Mouse (Mus musculus): ENCODE measurements around the gene Rmi2.

Gene Rmi2

GRCm38 (mm10) chr16:10925591-10926180 is 90.8 kb downstream of the Rmi2 start:
- DNase-seq (ENCODE audit: low spot score), result no peak

- DNase-seq (ENCODE audit: low spot score), result no peak
Observed at GRCm38 (mm10) chr16:10927026-10927425, 92.2 kb downstream of the Rmi2 start.

GRCm38 (mm10) chr16:10933372-10933771 is 98.5 kb downstream of the Rmi2 start:
- DNase-seq (ENCODE audit: low spot score), result no peak

GRCm38 (mm10) chr16:10934047-10934446 is 99.2 kb downstream of the Rmi2 start:
- no peak for DNase-seq (ENCODE audit: low spot score)

GRCm38 (mm10) chr16:10936700-10937319 is 102.0 kb downstream of the Rmi2 start:
- DNase-seq (ENCODE audit: low spot score), result no peak

- DNase-seq (ENCODE audit: low spot score), result no peak
Observed at GRCm38 (mm10) chr16:10937497-10937896, 102.6 kb downstream of the Rmi2 start.

GRCm38 (mm10) chr16:10939932-10940331 is 105.1 kb downstream of the Rmi2 start:
- DNase-seq (ENCODE audit: low spot score), result no peak

GRCm38 (mm10) chr16:10940661-10941060 is 105.8 kb downstream of the Rmi2 start:
- DNase-seq (ENCODE audit: low spot score), result no peak

All from T-cell, adult 2 months (primary cell).